ENCODE assay signal across 8 mouse cellular contexts in the genomic region with DNA sequence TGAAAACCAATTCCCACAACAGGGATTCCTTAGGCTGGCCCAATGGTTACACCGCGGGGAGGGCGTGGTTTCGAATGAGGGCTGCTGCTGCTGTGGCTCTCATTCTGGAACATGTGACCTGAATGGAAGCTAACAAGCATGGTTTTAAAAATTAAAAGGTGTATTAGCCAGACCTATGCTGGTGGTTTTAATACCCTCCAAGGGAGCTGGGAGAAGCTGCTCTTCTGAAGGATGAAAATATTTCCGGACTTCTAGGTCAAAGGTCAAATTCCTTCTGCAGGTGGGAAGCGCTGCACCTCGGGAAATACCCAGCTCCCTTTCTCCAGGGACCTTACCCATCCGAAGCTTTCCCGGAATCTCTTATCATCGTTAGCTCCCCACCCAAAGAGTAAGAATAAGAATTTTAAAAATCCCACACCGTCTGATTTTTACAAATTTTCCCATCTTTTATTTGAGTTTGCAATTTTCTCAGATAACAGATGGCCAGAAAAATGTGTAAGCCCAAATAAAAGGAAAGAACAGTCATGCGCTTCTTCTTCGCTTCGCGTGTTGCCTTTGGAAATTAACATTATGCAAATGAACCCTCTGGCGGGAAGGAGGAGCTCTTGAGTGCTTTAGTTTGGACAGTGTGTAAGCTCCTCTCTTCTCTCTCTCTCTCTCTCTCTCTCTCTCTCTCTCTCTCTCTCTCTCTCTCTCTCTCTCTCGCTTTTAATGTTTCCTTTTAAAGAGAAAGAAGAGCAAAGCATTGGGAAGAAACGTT.
DNase-seq lines count a peak whose midpoint lies in the region; ATAC-seq and TF ChIP-seq lines count a peak whose summit lies in the region.

No protein-coding gene starts in this region.

- peaks cover 8% of the 10 kb centered on the region; the same call in 1 of the 2 replicates for H3K4me1 ChIP-seq in intestine, postnatal 0 days (replicated peaks; ENCODE audit: control insufficient read depth, insufficient read depth, low read length)
- H3K4me1 ChIP-seq in neural tube, embryonic 15.5 days, result peaks cover 40% of the 10 kb centered on the region

- peak; percentile 57 for DNase-seq in embryo, embryonic 11 days
- no peak for DNase-seq in embryo, embryonic 9.5 days (ENCODE audit: extremely low spot score)
- DNase-seq in right cerebral cortex, adult 18-20 months, result peak; percentile 37
- no peak for DNase-seq in right cerebral cortex, postnatal 14 days
- DNase-seq in adrenal gland, postnatal 10 days, result no peak
- no peak for DNase-seq in frontal cortex, postnatal 14 days (ENCODE audit: low spot score in 2 of 2)

- ATAC-seq in intestine, postnatal 0 days, result no peak
- ATAC-seq in neural tube, embryonic 15.5 days (ENCODE audit: low FRiP score), result 0 out of 2 replicates have a peak, but pooled peaks have one; percentile 33

- no peaks in the 10 kb centered on the region for H3K36me3 ChIP-seq in intestine, postnatal 0 days (ENCODE audit: control insufficient read depth, insufficient read depth)
- no peaks in the 10 kb centered on the region for H3K36me3 ChIP-seq in neural tube, embryonic 15.5 days

- TF ChIP-seq CTCF in intestine, postnatal 0 days (IDR thresholded peaks at IDR 0.05; ENCODE audit: low read depth), result 0 out of 2 replicates have a peak, but pooled peaks have one; percentile 3

- H3K9ac ChIP-seq in intestine, postnatal 0 days (ENCODE audit: low read depth, low read length), result no peak overlapping the region
- H3K9ac ChIP-seq in neural tube, embryonic 15.5 days (replicated peaks), result no peak overlapping the region

- H3K27me3 ChIP-seq in intestine, postnatal 0 days (replicated peaks; ENCODE audit: control insufficient read depth, insufficient read depth, low read length), result no peaks in the 10 kb centered on the region
- no peaks in the 10 kb centered on the region for H3K27me3 ChIP-seq in neural tube, embryonic 15.5 days (replicated peaks)

- H3K9me3 ChIP-seq in intestine, postnatal 0 days (ENCODE audit: control insufficient read depth), result no peaks in the 10 kb centered on the region
- H3K9me3 ChIP-seq in neural tube, embryonic 15.5 days (replicated peaks), result no peaks in the 10 kb centered on the region

- H3K27ac ChIP-seq in intestine, postnatal 0 days (ENCODE audit: low read depth, low read length), result no peak overlapping the region
- H3K27ac ChIP-seq in neural tube, embryonic 15.5 days (replicated peaks), result 0 out of 2 replicates have a peak overlapping the region, but pooled peaks have one; percentile 18

- H3K4me3 ChIP-seq in intestine, postnatal 0 days (ENCODE audit: low read depth, low read length), result no peak overlapping the region
- no peak overlapping the region for H3K4me3 ChIP-seq in neural tube, embryonic 15.5 days (replicated peaks)

- H3K4me2 ChIP-seq in intestine, postnatal 0 days (replicated peaks; ENCODE audit: low read depth), result peak overlapping the region; percentile 21
- H3K4me2 ChIP-seq in neural tube, embryonic 15.5 days, result peak overlapping the region; percentile 43

- WGBS in intestine, postnatal 0 days, result 29% methylated on average over 18 of the region's 18 CpGs
- WGBS in neural tube, embryonic 15.5 days, result 23% methylated on average over 18 of the region's 18 CpGs

Comparison
In these comparisons a context has a peak if more than half of its experiments do, and no peak if none do; other contexts are left out.
1. DNase-seq: peak in embryo, embryonic 11 days (single experiment) and right cerebral cortex, adult 18-20 months (single experiment); none in embryo, embryonic 9.5 days (single experiment), right cerebral cortex, postnatal 14 days (single experiment), adrenal gland, postnatal 10 days (single experiment) and frontal cortex, postnatal 14 days (0 of 2).